Mouse (Mus musculus) heart, postnatal 0 days (tissue): Measurements from ENCODE around the gene Selenoh. TPM values are rescaled to one million over a fixed set of nuclear protein-coding genes. Genes with fewer than 3 reads are reported as not detected.

Experiments
- ATAC-seq: fragments of 200-750 bp; cut with Nextera tagmentation; 2 replicates; pipeline ENCODE4 v1.8.0; 2017; ENCODE audit warnings: low read depth, moderate number of reproducible peaks, moderate library complexity; ENCODE audit not compliant: insufficient read depth
- DNase-seq: peaks from one replicate; pipeline ENCODE4 v3.0.0-alpha.2; 2016; ENCODE audit warnings: low spot score
- H3K27ac ChIP-seq: fragments of 300-500 bp; sonication (generic); 2 replicates; pipeline ENCODE4 v1.5.1; 2014; ENCODE audit warnings: low read depth, mild to moderate bottlenecking
- H3K27me3 ChIP-seq: fragments of 300-500 bp; sonication (generic); 2 replicates; pipeline ENCODE4 v1.6.1; 2014; ENCODE audit warnings: low read length, mixed read lengths; ENCODE audit not compliant: control insufficient read depth, insufficient read depth
- H3K36me3 ChIP-seq: fragments of 300-500 bp; sonication (generic); replicated peaks from 2 replicates; pipeline ENCODE4 v1.6.1; 2014; ENCODE audit warnings: low read length, mixed read lengths; ENCODE audit not compliant: control insufficient read depth, insufficient read depth
- H3K4me1 ChIP-seq: fragments of 300-500 bp; sonication (generic); 2 replicates; pipeline ENCODE4 v1.6.1; 2014; ENCODE audit warnings: antibody characterized with exemption; ENCODE audit not compliant: control insufficient read depth, insufficient read depth
- H3K4me2 ChIP-seq: fragments of 300-500 bp; sonication (generic); 2 replicates; pipeline ENCODE4 v1.6.1; 2014; ENCODE audit warnings: low read depth, mild to moderate bottlenecking, low read length, moderate library complexity
- H3K4me3 ChIP-seq: fragments of 300-500 bp; sonication (generic); 2 replicates; pipeline ENCODE4 v1.5.1; 2014; ENCODE audit warnings: low read depth, low read length
- H3K9ac ChIP-seq: fragments of 300-500 bp; sonication (generic); replicated peaks from 2 replicates; pipeline ENCODE4 v1.6.1; 2014; ENCODE audit warnings: low read depth, low read length, mixed read lengths
- H3K9me3 ChIP-seq: fragments of 300-500 bp; sonication (generic); replicated peaks from 2 replicates; pipeline ENCODE4 v1.6.1; 2016; ENCODE audit warnings: low read length; ENCODE audit not compliant: control insufficient read depth
- CTCF ChIP-seq: IDR thresholded peaks from 2 replicates; pipeline ENCODE4 v1.5.1; 2016; ENCODE audit warnings: antibody characterized with exemption, control low read depth, low read depth
- EP300 ChIP-seq: IDR thresholded peaks from 2 replicates; pipeline ENCODE4 v1.6.1; 2016; ENCODE audit warnings: antibody characterized with exemption, low read depth
- WGBS: fragments of 180-500 bp; shearing (Covaris S2); extraction: QIAGEN DNeasy Blood & Tissue Kit; methylation state at CpG from one replicate; pipeline ENCODE4 v1.1.7; 2014; 5-methylcytosine and 5-hydroxymethylcytosine counted together
- polyA plus RNA-seq: library from polyadenylated mRNA; unstranded; fragments of >200 nt; fragmentation: Nextera tagmentation; extraction: Ambion mirVana; gene quantifications from 2 replicates; pipeline ENCODE4 v1.2.1, GENCODE M21; 2015
- total RNA-seq: library from RNA; depleted of rRNA; stranded (reverse); fragments of >200 nt; gene quantifications from 2 replicates; pipeline ENCODE4 v1.2.3, GENCODE M21; 2014; ENCODE audit warnings: low replicate concordance

The Selenoh gene
- total and polyA plus RNA-seq, 2 experiments from 2014 or later = 149 to 240 TPM

DNA sequence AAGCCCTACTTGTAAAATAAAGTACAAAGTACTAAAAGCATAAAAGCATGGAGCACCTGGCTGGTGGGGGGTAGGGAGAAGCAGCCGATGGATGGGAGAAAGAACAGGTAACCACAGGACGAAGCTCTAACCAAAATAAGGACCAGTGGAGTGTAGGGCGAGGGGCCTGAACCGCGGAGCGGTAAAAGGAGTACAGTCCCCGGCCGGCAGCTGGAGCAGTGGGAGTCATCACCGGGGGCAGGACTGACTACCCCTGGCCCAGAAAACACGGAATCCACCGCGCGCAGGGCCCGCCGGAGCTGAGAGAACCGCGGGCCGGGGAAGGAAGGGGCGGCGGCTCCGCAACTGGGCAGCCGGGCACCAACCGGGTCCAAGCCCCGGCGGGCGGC is 43.8 kb upstream of the Selenoh start:
- H3K27ac ChIP-seq = peak overlapping the region; percentile 97
- H3K36me3 ChIP-seq = peaks cover 16% of the 10 kb centered on the region
- TF ChIP-seq EP300 (no peak), CTCF (no peak)
- peak; percentile 20 for DNase-seq
- under 1% methylated on average over 19 of the region's 26 CpGs for WGBS
- peaks cover 16% of the 10 kb centered on the region for H3K4me1 ChIP-seq
- no peaks in the 10 kb centered on the region for H3K27me3 ChIP-seq
- H3K4me2 ChIP-seq = peak overlapping the region; percentile 81
- H3K9me3 ChIP-seq = no peaks in the 10 kb centered on the region
- peak overlapping the region; percentile 87 for H3K9ac ChIP-seq
- peak overlapping the region; percentile 94 for H3K4me3 ChIP-seq
- peak; percentile 2; the same call in 1 of the 2 replicates for ATAC-seq

DNA sequence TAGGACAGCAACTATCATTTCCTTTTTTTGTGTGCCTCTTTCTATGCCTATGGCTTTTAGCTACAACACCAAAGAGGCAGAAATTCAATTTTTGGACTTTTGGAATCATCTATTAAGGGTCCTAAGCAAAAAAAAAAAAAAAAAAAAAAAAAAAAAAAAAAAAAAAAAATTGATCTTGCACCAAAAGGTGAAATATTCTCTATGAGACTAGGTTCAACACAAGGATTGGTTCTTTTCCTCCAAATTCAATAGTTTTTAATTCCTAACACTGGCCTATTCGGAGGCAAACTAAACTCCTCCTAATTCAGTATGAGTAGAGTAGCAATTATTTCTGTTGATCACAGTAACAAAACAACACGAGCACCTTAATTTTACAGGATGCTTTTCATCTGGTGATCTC is 41.3 kb upstream of the Selenoh start:
- Histone ChIP-seq H3K4me3 (no peak overlapping the region), H3K9ac (no peak overlapping the region), H3K4me1 (peaks cover 9% of the 10 kb centered on the region), H3K27ac (no peak overlapping the region), H3K9me3 (no peaks in the 10 kb centered on the region), H3K27me3 (no peaks in the 10 kb centered on the region), H3K36me3 (peaks cover 31% of the 10 kb centered on the region), H3K4me2 (no peak overlapping the region)
- DNase-seq = no peak
- WGBS = 91% methylated on average over 2 of the region's 2 CpGs
- TF ChIP-seq EP300 = no peak
- no peak for TF ChIP-seq CTCF
- no peak for ATAC-seq

DNA sequence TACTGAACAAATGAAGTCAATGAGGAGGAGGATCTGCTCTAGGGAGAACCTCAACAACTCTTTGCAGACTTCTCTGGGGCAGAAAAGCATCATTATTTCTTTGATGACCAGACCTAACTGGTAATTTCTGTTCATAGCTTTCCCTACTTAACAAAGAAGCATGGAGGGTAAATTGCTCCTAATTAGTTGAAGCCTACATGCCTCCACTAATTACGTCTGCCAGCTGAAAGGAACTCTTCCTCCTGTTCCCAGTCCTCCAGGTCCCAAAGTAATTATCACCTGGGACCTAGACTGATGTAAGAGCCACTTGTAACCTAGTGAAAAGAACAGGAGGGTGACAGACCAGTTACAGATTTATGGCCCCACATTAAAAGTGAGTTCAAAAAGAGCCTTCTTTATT is 37.0 kb upstream of the Selenoh start:
- WGBS = 66% methylated on average over 1 of the region's 1 CpGs
- Histone ChIP-seq H3K4me1 (no peaks in the 10 kb centered on the region), H3K36me3 (peaks cover 52% of the 10 kb centered on the region), H3K4me3 (no peak overlapping the region), H3K9me3 (no peaks in the 10 kb centered on the region), H3K9ac (no peak overlapping the region), H3K4me2 (no peak overlapping the region), H3K27ac (no peak overlapping the region), H3K27me3 (no peaks in the 10 kb centered on the region)
- ATAC-seq = no peak
- TF ChIP-seq CTCF = no peak
- no peak for TF ChIP-seq EP300
- DNase-seq = no peak

- ATAC-seq = no peak
- H3K36me3 ChIP-seq = peaks cover 50% of the 10 kb centered on the region
- TF ChIP-seq CTCF (no peak), EP300 (no peak)
Observed at GRCm38 (mm10) chr2:84705295-84705694, 34.7 kb upstream of the Selenoh start.

GRCm38 (mm10) chr2:84704329-84704728 is 33.8 kb upstream of the Selenoh start:
- Histone ChIP-seq H3K4me3 (no peak overlapping the region), H3K36me3 (peaks cover 43% of the 10 kb centered on the region), H3K27ac (no peak overlapping the region), H3K4me2 (no peak overlapping the region), H3K9me3 (no peaks in the 10 kb centered on the region), H3K4me1 (no peaks in the 10 kb centered on the region), H3K9ac (no peak overlapping the region), H3K27me3 (no peaks in the 10 kb centered on the region)
- ATAC-seq = no peak
- 63% methylated on average over 5 of the region's 5 CpGs for WGBS
- DNase-seq = no peak
- TF ChIP-seq CTCF (no peak), EP300 (no peak)

More at GRCm38 (mm10) chr2:84705295-84705694, 34.7 kb upstream of the Selenoh start:
- Histone ChIP-seq H3K4me3 (no peak overlapping the region), H3K9me3 (no peaks in the 10 kb centered on the region), H3K9ac (no peak overlapping the region), H3K4me1 (no peaks in the 10 kb centered on the region), H3K27ac (no peak overlapping the region), H3K27me3 (no peaks in the 10 kb centered on the region), H3K4me2 (no peak overlapping the region)
- no peak for DNase-seq
- 94% methylated on average over 1 of the region's 1 CpGs for WGBS

DNA sequence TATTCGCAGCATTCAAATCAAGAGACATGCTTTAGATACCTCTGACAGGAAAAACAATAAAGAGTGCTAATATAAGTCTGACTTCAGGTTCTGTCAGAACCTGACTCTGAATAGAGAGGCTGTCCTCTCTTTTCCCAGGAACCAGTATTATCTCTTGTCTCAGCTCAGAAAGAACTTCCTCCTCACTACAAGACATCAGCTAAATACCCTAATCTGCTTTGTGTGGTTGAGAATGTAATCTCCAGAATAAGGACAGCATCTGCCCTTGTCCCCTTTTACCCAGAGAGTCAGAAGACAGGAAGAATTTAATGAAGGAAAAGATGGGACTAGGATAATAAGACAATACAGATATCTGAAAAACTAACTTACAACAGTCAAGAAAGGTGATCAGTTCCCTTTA is 32.9 kb upstream of the Selenoh start:
- Histone ChIP-seq H3K27ac (no peak overlapping the region), H3K4me1 (no peaks in the 10 kb centered on the region), H3K9ac (no peak overlapping the region), H3K9me3 (no peaks in the 10 kb centered on the region), H3K4me2 (no peak overlapping the region), H3K27me3 (no peaks in the 10 kb centered on the region), H3K36me3 (peaks cover 43% of the 10 kb centered on the region), H3K4me3 (no peak overlapping the region)
- ATAC-seq = no peak
- WGBS = 74% methylated on average over 1 of the region's 1 CpGs
- no peak for DNase-seq
- TF ChIP-seq EP300 (no peak), CTCF (no peak)
